Mouse (Mus musculus) testis, adult 2 months (tissue): ENCODE results near the gene Gm28729.

ENCODE experiments used
- CTCF ChIP-seq: fragments of 200-500 bp; IDR thresholded peaks from 2 replicates; pipeline ENCODE4 v1.5.1; 2012; ENCODE audit warnings: low read depth, mild to moderate bottlenecking, inconsistent platforms, low read length, moderate library complexity; ENCODE audit not compliant: control insufficient read depth, insufficient read depth, insufficient replicate concordance
- POLR2A ChIP-seq: fragments of 200-500 bp; IDR thresholded peaks from 2 replicates; pipeline ENCODE4 v1.6.1; 2012; ENCODE audit warnings: low read depth, mild to moderate bottlenecking, inconsistent platforms, low read length, moderate library complexity; ENCODE audit not compliant: control insufficient read depth

GRCm38 (mm10) chr9:96438334-96438871 lies 86.7 kb downstream of the Gm28729 start:
- TF ChIP-seq CTCF: no peak
- no peak for TF ChIP-seq POLR2A
